ENCODE assay signal across 8 mouse cellular contexts in genomic region chr12:76532926-76533376, GRCm38 (mm10). TPM values are rescaled to one million over a fixed set of nuclear protein-coding genes. Genes with fewer than 3 reads are reported as not detected.
DNase-seq lines count a peak whose midpoint lies in the region; ATAC-seq and TF ChIP-seq lines count a peak whose summit lies in the region.

No protein-coding gene starts in this region.

- intact Hi-C loops in left cerebral cortex, postnatal 4 days (cut with DNase I), result no loop called here

- H3K27me3 ChIP-seq in heart, embryonic 16.5 days (ENCODE audit: control insufficient read depth, insufficient read depth, low read length), result peaks cover 8% of the 10 kb centered on the region
- peaks cover 44% of the 10 kb centered on the region for H3K27me3 ChIP-seq in E14TG2a.4 (ENCODE audit: insufficient read depth, low read length)
- H3K27me3 ChIP-seq in forebrain, embryonic 12.5 days, result peaks cover 80% of the 10 kb centered on the region
- peaks cover 57% of the 10 kb centered on the region for H3K27me3 ChIP-seq in liver, embryonic 14.5 days (ENCODE audit: control insufficient read depth, insufficient read depth, low read length)

- H3K36me3 ChIP-seq in heart, embryonic 16.5 days (ENCODE audit: control insufficient read depth, insufficient read depth), result no peaks in the 10 kb centered on the region
- H3K36me3 ChIP-seq in E14TG2a.4 (ENCODE audit: insufficient read depth, low read length), result no peaks in the 10 kb centered on the region
- H3K36me3 ChIP-seq in forebrain, embryonic 12.5 days (replicated peaks), result no peaks in the 10 kb centered on the region
- H3K36me3 ChIP-seq in liver, embryonic 14.5 days (replicated peaks; ENCODE audit: control insufficient read depth, insufficient read depth, low read depth), result no peaks in the 10 kb centered on the region

- no peak for DNase-seq in heart, postnatal 4 days
- no peak for DNase-seq in liver, embryonic 14.5 days (ENCODE audit: low read depth in 3 of 3, low spot score in 3 of 3)
- DNase-seq in MN1 (ENCODE audit: low spot score), result no peak
- no peak for DNase-seq in left cerebral cortex, postnatal 4 days

- no peak for TF ChIP-seq EP300 in liver, embryonic 14.5 days (IDR thresholded peaks at IDR 0.05; ENCODE audit: low read depth)

- under 1% methylated on average over 31 of the region's 31 CpGs for WGBS in heart, embryonic 16.5 days
- WGBS in forebrain, embryonic 12.5 days, result under 1% methylated on average over 31 of the region's 31 CpGs
- 0% methylated on average over 31 of the region's 31 CpGs for WGBS in liver, embryonic 14.5 days (ENCODE audit: insufficient replicate concordance)

- H3K9me3 ChIP-seq in heart, embryonic 16.5 days (replicated peaks; ENCODE audit: control insufficient read depth, low read length), result no peaks in the 10 kb centered on the region
- H3K9me3 ChIP-seq in E14TG2a.4 (ENCODE audit: low read length), result no peaks in the 10 kb centered on the region
- H3K9me3 ChIP-seq in forebrain, embryonic 12.5 days, result no peaks in the 10 kb centered on the region
- H3K9me3 ChIP-seq in liver, embryonic 14.5 days (ENCODE audit: control insufficient read depth, low read length), result no peaks in the 10 kb centered on the region

- H3K4me3 ChIP-seq in heart, embryonic 16.5 days (ENCODE audit: low read length), result peak overlapping the region; percentile 90
- H3K4me3 ChIP-seq in E14TG2a.4 (replicated peaks; ENCODE audit: low read length), result peak overlapping the region; percentile 88
- peak overlapping the region; percentile 63 for H3K4me3 ChIP-seq in forebrain, embryonic 12.5 days (replicated peaks)
- peak overlapping the region; percentile 54 to 59 for H3K4me3 ChIP-seq in liver, embryonic 14.5 days (ENCODE audit: insufficient read depth in 1 of 2, low read depth in 2 of 2, low read length in 2 of 2)

- peak; percentile 26 for ATAC-seq in heart, embryonic 16.5 days (replicated peaks; ENCODE audit: extremely low read depth, insufficient read depth, low FRiP score)
- peak; percentile 22; the same call in 1 of the 2 replicates for ATAC-seq in forebrain, embryonic 12.5 days (ENCODE audit: low FRiP score)
- no peak for ATAC-seq in liver, embryonic 14.5 days (ENCODE audit: insufficient read depth)
- ATAC-seq in inflammation-experienced regulatory T-cells, adult 6 months, result no peak

- no peak for TF ChIP-seq CTCF in E14TG2a.4 (conservative IDR thresholded peaks at IDR 0.05; ENCODE audit: low read length)
- TF ChIP-seq CTCF in liver, embryonic 14.5 days (IDR thresholded peaks at IDR 0.05; ENCODE audit: low read depth), result no peak

- H3K27ac ChIP-seq in heart, embryonic 16.5 days (ENCODE audit: low read length), result peak overlapping the region; percentile 93
- H3K27ac ChIP-seq in forebrain, embryonic 12.5 days, result no peak overlapping the region
- no peak overlapping the region for H3K27ac ChIP-seq in liver, embryonic 14.5 days

- H3K9ac ChIP-seq in heart, embryonic 16.5 days (ENCODE audit: low read length), result peak overlapping the region; percentile 94
- peak overlapping the region; percentile 61 for H3K9ac ChIP-seq in forebrain, embryonic 12.5 days
- no peak overlapping the region for H3K9ac ChIP-seq in liver, embryonic 14.5 days (replicated peaks)

- peak overlapping the region; percentile 99 for H3K4me2 ChIP-seq in heart, embryonic 16.5 days (ENCODE audit: low read depth, low read length)
- H3K4me2 ChIP-seq in forebrain, embryonic 12.5 days, result peak overlapping the region; percentile 97
- peak overlapping the region; percentile 46 for H3K4me2 ChIP-seq in liver, embryonic 14.5 days (ENCODE audit: low read depth)

- peaks cover 38% of the 10 kb centered on the region for H3K4me1 ChIP-seq in heart, embryonic 16.5 days (ENCODE audit: control insufficient read depth, insufficient read depth, low read length)
- peaks cover 70% of the 10 kb centered on the region for H3K4me1 ChIP-seq in E14TG2a.4 (replicated peaks; ENCODE audit: low read depth, low read length)
- peaks cover 18% of the 10 kb centered on the region for H3K4me1 ChIP-seq in forebrain, embryonic 12.5 days
- H3K4me1 ChIP-seq in liver, embryonic 14.5 days (replicated peaks; ENCODE audit: control insufficient read depth in 2 of 2, insufficient read depth in 2 of 2, low read length in 1 of 2), result peaks cover 2 to 13% of the 10 kb centered on the region in 2 experiments; a peak in 2 of 4 replicates

RNA-seq across cellular contexts. Expression of gene Plekhg3, which starts 2.3 kb away (rescaled TPM):
- polyA plus RNA-seq in heart, embryonic 16.5 days (2015; fragmentation: Nextera tagmentation; extraction: Ambion mirVana), result 6.8 and 9.5 TPM in 2 replicates
- total RNA-seq in heart, postnatal 4 days (2021), result 10 to 100 TPM; 29.5 TPM
- polyA plus RNA-seq in forebrain, embryonic 12.5 days (2016; fragmentation: Nextera tagmentation; extraction: Ambion mirVana), result 1.0 TPM in 2 replicates
- polyA plus RNA-seq in liver, embryonic 14.5 days (2012; rRNA removed), result 4.1 and 5.0 TPM in 2 replicates
- polyA plus RNA-seq in liver, embryonic 14.5 days (2014; fragmentation: Nextera tagmentation; extraction: Ambion mirVana), result 1.4 and 2.3 TPM in 2 replicates
- 1 to 10 TPM; 3.0 to 3.3 TPM for total RNA-seq in left cerebral cortex, postnatal 4 days (2021)
- 1 to 10 TPM; 1.9 to 3.5 (median 2.9) TPM for polyA plus RNA-seq in inflammation-experienced regulatory T-cells, adult 6 months (2017; shearing (Covaris generic))

Comparison
In these comparisons a context has a peak if more than half of its experiments do, and no peak if none do; other contexts are left out.
1. ATAC-seq: peak in heart, embryonic 16.5 days (single experiment) and forebrain, embryonic 12.5 days (single experiment); none in liver, embryonic 14.5 days (single experiment) and inflammation-experienced regulatory T-cells, adult 6 months (single experiment).
2. H3K4me2 ChIP-seq: peak in every context shown above with its lines; median percentile 99 in heart, embryonic 16.5 days; 97 in forebrain, embryonic 12.5 days; 46 in liver, embryonic 14.5 days.
3. Peak in every context shown above with its lines, with median percentiles within 50 percentile points of each other: H3K4me3 ChIP-seq.